Mouse (Mus musculus): ENCODE measurements at regions not wholly inside any gene's neighbourhood (a gene's known extent, or its start where the extent isn't known, plus 50 kb on each side); places are given as distances from the start of the nearest gene placed in this dataset.

DNA sequence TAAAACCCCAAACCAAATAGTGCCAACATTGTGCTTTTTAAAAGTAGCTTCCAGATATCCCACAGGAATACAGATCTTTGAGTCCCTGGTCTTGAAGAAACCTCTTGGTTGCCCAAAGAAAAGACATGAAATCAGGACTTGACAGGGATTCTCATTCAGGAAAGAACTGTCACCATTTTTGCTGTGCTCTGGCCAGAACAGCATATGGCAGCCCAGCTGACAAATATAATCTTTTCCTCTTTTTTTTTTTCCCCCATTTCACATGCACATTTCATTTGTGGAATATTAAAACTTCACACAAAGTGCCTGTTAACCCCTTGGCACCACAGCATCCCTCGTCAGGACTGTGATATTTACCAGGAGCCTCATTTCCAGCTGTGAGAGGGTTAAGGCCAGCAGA is 783.0 kb downstream of the Cypt12 start:
- Histone ChIP-seq H3K36me3 (ENCODE audit: control insufficient read depth, insufficient read depth, low read length) (no peaks in the 10 kb centered on the region), H3K27ac (ENCODE audit: low read depth, low read length) (no peak overlapping the region), H3K9me3 (ENCODE audit: control insufficient read depth, low read length) (no peaks in the 10 kb centered on the region), H3K27me3 (ENCODE audit: control insufficient read depth, insufficient read depth, low read length) (no peaks in the 10 kb centered on the region), H3K4me1 (ENCODE audit: control insufficient read depth, insufficient read depth, low read length) (no peaks in the 10 kb centered on the region), H3K4me3 (ENCODE audit: low read depth, low read length) (no peak overlapping the region), H3K9ac (ENCODE audit: low read length) (no peak overlapping the region), H3K4me2 (ENCODE audit: low read depth) (no peak overlapping the region)
- WGBS: 38% methylated on average over 1 of the region's 1 CpGs
- ATAC-seq (ENCODE audit: insufficient read depth, low FRiP score, low TSS enrichment) (no peak), DNase-seq (ENCODE audit: low spot score) (no peak)

DNA sequence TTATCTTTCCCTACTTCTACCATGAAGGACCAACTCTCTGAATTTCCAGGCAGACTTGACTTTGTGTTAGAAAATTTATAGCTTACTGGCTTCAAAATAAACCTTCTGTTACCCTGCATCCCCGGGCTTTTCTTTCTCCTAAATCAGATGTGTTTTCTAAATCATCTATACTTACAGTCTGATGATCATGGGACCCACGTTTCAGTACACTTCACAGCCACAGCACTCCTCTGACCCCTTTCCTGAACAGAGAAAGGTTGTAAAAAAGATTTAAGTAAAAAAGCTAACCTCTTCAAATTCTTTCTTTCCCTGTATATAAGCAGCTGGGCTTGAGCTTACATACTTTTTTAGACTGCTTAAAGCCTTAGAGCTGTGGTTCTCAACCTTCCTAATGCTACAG is 783.5 kb downstream of the Cypt12 start:
- Histone ChIP-seq H3K4me3 (ENCODE audit: low read depth, low read length) (no peak overlapping the region), H3K27me3 (ENCODE audit: control insufficient read depth, insufficient read depth, low read length) (no peaks in the 10 kb centered on the region), H3K9me3 (ENCODE audit: control insufficient read depth, low read length) (no peaks in the 10 kb centered on the region), H3K36me3 (ENCODE audit: control insufficient read depth, insufficient read depth, low read length) (no peaks in the 10 kb centered on the region), H3K9ac (ENCODE audit: low read length) (no peak overlapping the region), H3K4me2 (ENCODE audit: low read depth) (no peak overlapping the region), H3K4me1 (ENCODE audit: control insufficient read depth, insufficient read depth, low read length) (no peaks in the 10 kb centered on the region), H3K27ac (ENCODE audit: low read depth, low read length) (no peak overlapping the region)
- DNase-seq (ENCODE audit: low spot score) (no peak), ATAC-seq (ENCODE audit: insufficient read depth, low FRiP score, low TSS enrichment) (no peak)
- 45% methylated on average over 2 of the region's 2 CpGs for WGBS

DNA sequence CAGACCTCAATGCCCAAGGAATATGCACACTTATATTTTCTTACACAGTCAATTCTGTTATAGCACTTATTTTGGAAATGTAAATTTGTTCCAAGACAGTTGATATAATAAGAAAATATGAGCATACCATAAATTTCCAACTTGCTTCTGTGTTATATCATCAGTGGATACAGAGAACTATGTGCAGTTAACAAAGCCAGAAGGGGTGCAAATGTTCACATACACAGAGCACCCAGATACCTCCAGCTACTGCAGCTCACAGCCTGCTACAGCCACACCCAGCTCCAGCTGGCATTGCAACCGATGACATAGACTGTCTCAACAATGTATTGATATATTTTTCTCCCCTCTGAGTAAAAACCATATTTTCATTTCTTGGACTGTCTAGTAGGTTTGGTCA is 785.3 kb downstream of the Cypt12 start:
- ATAC-seq (ENCODE audit: insufficient read depth, low FRiP score, low TSS enrichment) (no peak), DNase-seq (ENCODE audit: low spot score) (no peak)
- no peak overlapping the region for H3K4me3 ChIP-seq (ENCODE audit: low read depth, low read length)
- WGBS: 95% methylated on average over 1 of the region's 1 CpGs
- no peaks in the 10 kb centered on the region for H3K27me3 ChIP-seq (ENCODE audit: control insufficient read depth, insufficient read depth, low read length)
- no peak overlapping the region for H3K4me2 ChIP-seq (ENCODE audit: low read depth)
- no peaks in the 10 kb centered on the region for H3K4me1 ChIP-seq (ENCODE audit: control insufficient read depth, insufficient read depth, low read length)
- no peak overlapping the region for H3K27ac ChIP-seq (ENCODE audit: low read depth, low read length)
- no peaks in the 10 kb centered on the region for H3K9me3 ChIP-seq (ENCODE audit: control insufficient read depth, low read length)
- H3K36me3 ChIP-seq (ENCODE audit: control insufficient read depth, insufficient read depth, low read length): no peaks in the 10 kb centered on the region
- H3K9ac ChIP-seq (ENCODE audit: low read length): no peak overlapping the region

DNA sequence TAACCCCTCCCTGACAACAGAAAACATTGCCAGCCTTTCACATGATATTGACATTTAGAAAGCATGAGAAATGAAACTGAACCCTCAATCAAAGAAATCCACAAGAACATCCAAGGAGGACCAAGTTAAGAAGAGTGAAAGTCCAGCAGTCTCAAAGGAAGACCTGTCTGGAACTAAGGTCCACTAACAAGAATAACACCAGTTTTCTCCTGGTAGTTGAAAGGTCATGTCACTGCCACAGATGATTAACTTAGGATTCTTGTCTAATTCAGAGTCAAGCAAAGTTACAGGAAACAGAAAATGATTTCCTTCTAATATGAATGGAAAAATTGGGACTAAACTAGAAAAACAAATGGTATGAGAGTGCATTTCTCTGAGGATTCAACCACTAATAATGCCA is 790.7 kb downstream of the Cypt12 start:
- Histone ChIP-seq H3K9me3 (ENCODE audit: control insufficient read depth, low read length) (no peaks in the 10 kb centered on the region), H3K9ac (ENCODE audit: low read length) (no peak overlapping the region), H3K27ac (ENCODE audit: low read depth, low read length) (no peak overlapping the region), H3K4me2 (ENCODE audit: low read depth) (no peak overlapping the region), H3K4me1 (ENCODE audit: control insufficient read depth, insufficient read depth, low read length) (no peaks in the 10 kb centered on the region), H3K4me3 (ENCODE audit: low read depth, low read length) (no peak overlapping the region), H3K27me3 (ENCODE audit: control insufficient read depth, insufficient read depth, low read length) (no peaks in the 10 kb centered on the region), H3K36me3 (ENCODE audit: control insufficient read depth, insufficient read depth, low read length) (no peaks in the 10 kb centered on the region)
- ATAC-seq (ENCODE audit: insufficient read depth, low FRiP score, low TSS enrichment) (no peak), DNase-seq (ENCODE audit: low spot score) (no peak)

DNA sequence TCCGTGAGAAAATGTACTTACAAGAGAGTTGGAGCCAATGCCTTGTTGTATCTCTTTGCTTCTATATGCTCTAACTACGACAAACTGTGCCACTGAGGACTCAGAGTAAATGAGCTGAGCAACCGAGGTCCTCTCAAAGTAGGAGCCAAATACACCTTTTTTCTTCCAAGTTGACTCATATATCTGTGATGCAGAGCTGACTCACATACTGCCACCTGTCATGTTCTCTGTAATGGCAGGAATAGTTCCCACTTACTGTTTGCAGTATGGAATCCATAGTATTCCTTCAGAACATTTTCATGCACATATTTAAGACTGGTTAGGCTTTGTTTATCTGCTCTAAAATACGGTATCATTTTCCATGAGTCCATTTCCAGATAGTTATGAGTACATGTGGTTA is 792.1 kb downstream of the Cypt12 start:
- ATAC-seq (ENCODE audit: insufficient read depth, low FRiP score, low TSS enrichment) (no peak), DNase-seq (ENCODE audit: low spot score) (no peak)
- no peaks in the 10 kb centered on the region for H3K9me3 ChIP-seq (ENCODE audit: control insufficient read depth, low read length)
- 92% methylated on average over 4 of the region's 4 CpGs for WGBS
- H3K4me3 ChIP-seq (ENCODE audit: low read depth, low read length): no peak overlapping the region
- no peaks in the 10 kb centered on the region for H3K36me3 ChIP-seq (ENCODE audit: control insufficient read depth, insufficient read depth, low read length)
- no peak overlapping the region for H3K4me2 ChIP-seq (ENCODE audit: low read depth)
- H3K27me3 ChIP-seq (ENCODE audit: control insufficient read depth, insufficient read depth, low read length): no peaks in the 10 kb centered on the region
- no peak overlapping the region for H3K9ac ChIP-seq (ENCODE audit: low read length)
- no peaks in the 10 kb centered on the region for H3K4me1 ChIP-seq (ENCODE audit: control insufficient read depth, insufficient read depth, low read length)
- no peak overlapping the region for H3K27ac ChIP-seq (ENCODE audit: low read depth, low read length)

DNA sequence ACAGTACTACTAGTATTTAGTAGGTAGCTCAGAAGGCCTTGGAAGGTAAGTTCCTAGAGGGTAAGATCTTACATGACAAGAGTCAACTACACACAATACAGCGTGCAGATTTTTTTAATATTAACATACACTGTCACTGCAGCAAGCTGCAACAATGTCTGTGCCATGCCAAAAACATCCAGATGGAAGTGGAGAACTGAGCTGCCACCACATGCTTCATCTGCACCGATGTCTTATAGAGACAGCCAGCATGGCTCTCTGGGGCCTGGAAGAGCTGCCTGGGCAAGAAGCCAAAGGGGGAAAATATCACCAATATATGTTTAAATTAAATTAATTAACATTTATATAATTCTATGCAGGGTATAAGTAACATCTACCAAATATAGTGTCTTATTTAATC is 795.3 kb downstream of the Cypt12 start:
- Histone ChIP-seq H3K4me2 (ENCODE audit: low read depth) (no peak overlapping the region), H3K27me3 (ENCODE audit: control insufficient read depth, insufficient read depth, low read length) (no peaks in the 10 kb centered on the region)
- WGBS: 87% methylated on average over 2 of the region's 2 CpGs

DNA sequence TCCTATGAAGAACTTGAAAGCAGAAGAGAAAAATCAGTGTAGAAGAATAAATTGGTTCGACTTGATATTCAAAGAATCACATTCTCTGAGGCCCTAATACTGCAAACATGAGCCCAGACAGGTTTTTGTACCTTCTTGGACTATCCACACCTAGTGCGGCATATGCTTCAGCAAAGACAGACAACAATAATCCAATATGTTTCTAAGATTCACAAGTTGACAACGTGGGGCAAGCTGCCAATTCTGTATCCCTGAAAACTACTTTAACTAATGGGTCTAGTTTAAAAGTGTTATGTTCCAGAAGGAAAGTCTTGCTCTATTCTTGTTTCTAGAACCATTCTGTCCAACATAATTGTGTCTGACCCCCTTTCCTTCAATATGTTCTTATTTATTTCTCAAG is 796.0 kb downstream of the Cypt12 start:
- ATAC-seq (ENCODE audit: insufficient read depth, low FRiP score, low TSS enrichment) (no peak), DNase-seq (ENCODE audit: low spot score) (no peak)
- Histone ChIP-seq H3K36me3 (ENCODE audit: control insufficient read depth, insufficient read depth, low read length) (no peaks in the 10 kb centered on the region), H3K9ac (ENCODE audit: low read length) (no peak overlapping the region), H3K9me3 (ENCODE audit: control insufficient read depth, low read length) (no peaks in the 10 kb centered on the region), H3K4me2 (ENCODE audit: low read depth) (no peak overlapping the region), H3K27me3 (ENCODE audit: control insufficient read depth, insufficient read depth, low read length) (no peaks in the 10 kb centered on the region), H3K4me3 (ENCODE audit: low read depth, low read length) (no peak overlapping the region), H3K27ac (ENCODE audit: low read depth, low read length) (no peak overlapping the region), H3K4me1 (ENCODE audit: control insufficient read depth, insufficient read depth, low read length) (no peaks in the 10 kb centered on the region)
- WGBS: 88% methylated on average over 3 of the region's 3 CpGs

More for the DNA sequence above, 795.3 kb downstream of the Cypt12 start:
- ATAC-seq (ENCODE audit: insufficient read depth, low FRiP score, low TSS enrichment): no peak
- Histone ChIP-seq H3K9me3 (ENCODE audit: control insufficient read depth, low read length) (no peaks in the 10 kb centered on the region), H3K4me1 (ENCODE audit: control insufficient read depth, insufficient read depth, low read length) (no peaks in the 10 kb centered on the region), H3K36me3 (ENCODE audit: control insufficient read depth, insufficient read depth, low read length) (no peaks in the 10 kb centered on the region), H3K27ac (ENCODE audit: low read depth, low read length) (no peak overlapping the region), H3K4me3 (ENCODE audit: low read depth, low read length) (no peak overlapping the region), H3K9ac (ENCODE audit: low read length) (no peak overlapping the region)
- DNase-seq (ENCODE audit: low spot score): no peak

DNA sequence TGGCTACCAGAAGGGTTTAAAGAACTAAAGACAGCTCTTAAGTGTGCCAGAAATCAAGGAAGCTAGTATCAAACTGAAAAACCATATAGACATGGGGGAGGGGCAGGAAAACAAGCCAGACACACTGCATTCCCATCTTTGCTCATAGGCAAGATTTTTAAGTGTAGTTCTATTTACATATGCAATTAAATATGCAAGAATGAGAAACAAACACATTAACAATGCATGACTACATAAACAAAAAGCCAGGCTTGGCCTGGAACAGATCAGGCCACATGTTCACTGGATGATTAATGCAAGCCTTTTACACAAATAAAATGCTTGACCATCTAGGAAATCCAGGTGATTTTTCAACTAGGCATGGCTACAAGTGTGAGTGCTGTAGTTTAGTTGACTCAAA is 798.0 kb downstream of the Cypt12 start:
- Histone ChIP-seq H3K4me2 (ENCODE audit: low read depth) (no peak overlapping the region), H3K36me3 (ENCODE audit: control insufficient read depth, insufficient read depth, low read length) (no peaks in the 10 kb centered on the region), H3K4me3 (ENCODE audit: low read depth, low read length) (no peak overlapping the region), H3K9me3 (ENCODE audit: control insufficient read depth, low read length) (no peaks in the 10 kb centered on the region), H3K27me3 (ENCODE audit: control insufficient read depth, insufficient read depth, low read length) (no peaks in the 10 kb centered on the region), H3K4me1 (ENCODE audit: control insufficient read depth, insufficient read depth, low read length) (no peaks in the 10 kb centered on the region), H3K27ac (ENCODE audit: low read depth, low read length) (no peak overlapping the region), H3K9ac (ENCODE audit: low read length) (no peak overlapping the region)
- DNase-seq (ENCODE audit: low spot score) (no peak), ATAC-seq (ENCODE audit: insufficient read depth, low FRiP score, low TSS enrichment) (no peak)

DNA sequence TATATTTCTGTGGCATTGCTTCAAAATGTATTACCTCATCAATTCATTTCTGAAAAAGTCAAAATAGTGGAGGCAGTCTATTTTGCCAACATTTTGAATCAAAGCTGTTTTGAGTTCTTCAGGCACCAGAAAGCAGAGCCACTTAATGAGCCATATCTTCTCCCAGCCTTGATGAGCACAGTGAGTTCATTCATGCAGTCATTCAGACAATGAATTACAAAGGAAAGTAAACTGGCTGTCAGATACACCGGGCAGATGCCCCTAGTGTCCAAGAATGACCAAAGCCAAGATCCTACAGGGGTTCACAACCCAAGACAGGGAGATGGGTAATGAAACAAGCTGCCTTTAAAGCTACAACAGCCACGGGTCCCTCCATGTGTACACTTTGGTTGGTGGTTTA is 798.7 kb downstream of the Cypt12 start:
- H3K27ac ChIP-seq (ENCODE audit: low read depth, low read length): no peak overlapping the region
- no peaks in the 10 kb centered on the region for H3K9me3 ChIP-seq (ENCODE audit: control insufficient read depth, low read length)
- no peaks in the 10 kb centered on the region for H3K36me3 ChIP-seq (ENCODE audit: control insufficient read depth, insufficient read depth, low read length)
- H3K9ac ChIP-seq (ENCODE audit: low read length): no peak overlapping the region
- DNase-seq (ENCODE audit: low spot score) (no peak), ATAC-seq (ENCODE audit: insufficient read depth, low FRiP score, low TSS enrichment) (no peak)
- H3K27me3 ChIP-seq (ENCODE audit: control insufficient read depth, insufficient read depth, low read length): no peaks in the 10 kb centered on the region
- H3K4me2 ChIP-seq (ENCODE audit: low read depth): no peak overlapping the region
- WGBS: 66% methylated on average over 2 of the region's 2 CpGs
- H3K4me1 ChIP-seq (ENCODE audit: control insufficient read depth, insufficient read depth, low read length): no peaks in the 10 kb centered on the region
- H3K4me3 ChIP-seq (ENCODE audit: low read depth, low read length): no peak overlapping the region

Measured in neural tube, embryonic 11.5 days (tissue).